Mouse (Mus musculus) embryonic fibroblast, embryonic 13.5 days (primary cell): Measurements from ENCODE around the gene Cldn9.

Experiments used
- CTCF ChIP-seq: IDR thresholded peaks from 2 replicates; pipeline ENCODE4 v1.5.1; 2011; ENCODE audit warnings: mild to moderate bottlenecking, control low read depth, low read length, moderate library complexity, borderline replicate concordance; ENCODE audit not compliant: insufficient read depth
- POLR2A ChIP-seq: IDR thresholded peaks from 2 replicates; pipeline ENCODE4 v1.6.1; 2011; ENCODE audit warnings: low read depth, mild to moderate bottlenecking, control low read depth, low read length, moderate library complexity

DNA sequence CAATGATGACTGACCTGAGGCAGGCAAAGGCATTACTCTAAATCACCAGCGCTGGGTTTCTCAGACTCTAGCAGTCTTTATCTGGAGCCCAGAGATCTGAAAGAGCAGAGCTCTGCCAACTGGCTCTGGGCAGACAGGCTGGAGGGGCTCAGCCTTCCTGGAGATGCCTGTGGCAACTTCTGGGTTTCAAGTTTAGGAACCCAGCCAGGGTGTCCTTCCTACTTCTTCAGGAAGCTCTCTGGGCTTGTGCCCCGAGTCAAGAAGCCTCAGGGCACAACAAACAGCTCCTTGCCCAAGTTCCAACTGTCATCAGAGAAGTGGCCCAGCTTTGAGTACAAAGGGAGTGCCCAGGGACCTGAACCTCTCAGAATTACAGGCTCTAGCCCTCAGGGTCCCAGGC is 29.4 kb downstream of the Cldn9 start:
- TF ChIP-seq POLR2A (no peak), CTCF (no peak)
